ENCODE assay signal across 9 mouse cellular contexts in genomic region chr3:86550301-86551010, GRCm38 (mm10). TPM values are rescaled to one million over a fixed set of nuclear protein-coding genes. Genes with fewer than 3 reads are reported as not detected.
DNase-seq lines count a peak whose midpoint lies in the region; ATAC-seq and TF ChIP-seq lines count a peak whose summit lies in the region.
"Had no signal": no experiment of that assay in that cellular context is flagged by ENCODE, and none has a peak within 500 bp of the region (broad histone marks: within the 10 kb centered on the region; RNA-seq: fewer than 3 reads in every experiment).

No protein-coding gene starts in this region.

- H3K4me3 ChIP-seq in kidney, postnatal 0 days (replicated peaks; ENCODE audit: low read depth, low read length) = no peak overlapping the region
- H3K4me3 ChIP-seq in embryonic facial prominence, embryonic 10.5 days = peak overlapping the region; percentile 83
- H3K4me3 ChIP-seq in hindbrain, embryonic 16.5 days (ENCODE audit: low read length) = peak overlapping the region; percentile 25
- peak overlapping the region; percentile 29 for H3K4me3 ChIP-seq in neural tube, embryonic 13.5 days

- peaks cover 50% of the 10 kb centered on the region for H3K27me3 ChIP-seq in kidney, postnatal 0 days (ENCODE audit: insufficient read depth, low read length)
- peaks cover 90% of the 10 kb centered on the region for H3K27me3 ChIP-seq in embryonic facial prominence, embryonic 10.5 days (replicated peaks; ENCODE audit: low read depth, poor library complexity, severe bottlenecking)
- no peaks in the 10 kb centered on the region; the same call in 1 of the 2 replicates for H3K27me3 ChIP-seq in hindbrain, embryonic 16.5 days (replicated peaks; ENCODE audit: control insufficient read depth, insufficient read depth, low read length)
- peaks cover 33% of the 10 kb centered on the region for H3K27me3 ChIP-seq in neural tube, embryonic 13.5 days

- TF ChIP-seq CTCF in kidney, postnatal 0 days (IDR thresholded peaks at IDR 0.05; ENCODE audit: low read depth) = peak; percentile 14; the same call in 1 of the 2 replicates

- H3K27ac ChIP-seq in kidney, postnatal 0 days = no peak overlapping the region
- H3K27ac ChIP-seq in embryonic facial prominence, embryonic 10.5 days (replicated peaks) = peak overlapping the region; percentile 88
- H3K27ac ChIP-seq in hindbrain, embryonic 16.5 days (ENCODE audit: low read depth, low read length) = peak overlapping the region; percentile 72
- peak overlapping the region; percentile 92 for H3K27ac ChIP-seq in neural tube, embryonic 13.5 days (replicated peaks)

- WGBS in kidney, postnatal 0 days = 15% methylated on average over 22 of the region's 22 CpGs
- 3% methylated on average over 22 of the region's 22 CpGs for WGBS in embryonic facial prominence, embryonic 10.5 days
- 7% methylated on average over 22 of the region's 22 CpGs for WGBS in hindbrain, embryonic 16.5 days
- 1% methylated on average over 22 of the region's 22 CpGs for WGBS in neural tube, embryonic 13.5 days

- H3K9ac ChIP-seq in kidney, postnatal 0 days (ENCODE audit: low read depth, low read length) = no peak overlapping the region
- peak overlapping the region; percentile 55 for H3K9ac ChIP-seq in hindbrain, embryonic 16.5 days (ENCODE audit: low read depth, low read length)
- peak overlapping the region; percentile 76 for H3K9ac ChIP-seq in neural tube, embryonic 13.5 days

- peak; percentile 37 for DNase-seq in kidney, postnatal 0 days (ENCODE audit: low spot score)
- DNase-seq in kidney, adult 11 months = no peak
- peak; percentile 76 for DNase-seq in embryonic facial prominence, embryonic 10.5 days (ENCODE audit: low spot score)
- DNase-seq in layer of hippocampus, postnatal 10 days (ENCODE audit: low spot score in 2 of 2) = no peak
- DNase-seq in ovary, postnatal 36 days (ENCODE audit: low spot score) = no peak
- no peak for DNase-seq in kidney, postnatal 25 days
- DNase-seq: spleen, adult 18-20 months had no signal

- H3K4me2 ChIP-seq in kidney, postnatal 0 days (ENCODE audit: low read length) = no peak overlapping the region
- peak overlapping the region; percentile 57 for H3K4me2 ChIP-seq in hindbrain, embryonic 16.5 days (ENCODE audit: low read length)
- peak overlapping the region; percentile 62 for H3K4me2 ChIP-seq in neural tube, embryonic 13.5 days

- ATAC-seq in kidney, postnatal 0 days (replicated peaks; ENCODE audit: low FRiP score, low read depth) = peak; percentile 25; the same call in 1 of the 2 replicates
- 0 out of 2 replicates have a peak, but pooled peaks have one; percentile 15 for ATAC-seq in hindbrain, embryonic 16.5 days
- peak; percentile 24; the same call in 1 of the 2 replicates for ATAC-seq in neural tube, embryonic 13.5 days (ENCODE audit: low read depth)

- no peaks in the 10 kb centered on the region for H3K9me3 ChIP-seq in kidney, postnatal 0 days (replicated peaks; ENCODE audit: low read length)
- no peaks in the 10 kb centered on the region for H3K9me3 ChIP-seq in embryonic facial prominence, embryonic 10.5 days
- H3K9me3 ChIP-seq in hindbrain, embryonic 16.5 days (ENCODE audit: control insufficient read depth, low read length) = no peaks in the 10 kb centered on the region
- H3K9me3 ChIP-seq in neural tube, embryonic 13.5 days = no peaks in the 10 kb centered on the region

- H3K4me1 ChIP-seq in kidney, postnatal 0 days (replicated peaks; ENCODE audit: insufficient read depth, low read length) = peaks cover 7% of the 10 kb centered on the region; the same call in 1 of the 2 replicates
- peaks cover 61% of the 10 kb centered on the region for H3K4me1 ChIP-seq in embryonic facial prominence, embryonic 10.5 days
- H3K4me1 ChIP-seq in hindbrain, embryonic 16.5 days (ENCODE audit: control insufficient read depth, insufficient read depth, low read depth, low read length) = peaks cover 3% of the 10 kb centered on the region
- peaks cover 50% of the 10 kb centered on the region for H3K4me1 ChIP-seq in neural tube, embryonic 13.5 days (replicated peaks)

- no peaks in the 10 kb centered on the region for H3K36me3 ChIP-seq in kidney, postnatal 0 days (ENCODE audit: insufficient read depth, low read length)
- peaks cover 7% of the 10 kb centered on the region; the same call in 1 of the 2 replicates for H3K36me3 ChIP-seq in embryonic facial prominence, embryonic 10.5 days (replicated peaks)
- no peaks in the 10 kb centered on the region for H3K36me3 ChIP-seq in hindbrain, embryonic 16.5 days (ENCODE audit: control insufficient read depth, insufficient read depth, low read length)
- no peaks in the 10 kb centered on the region for H3K36me3 ChIP-seq in neural tube, embryonic 13.5 days

RNA-seq across cellular contexts. Expression of gene Mab21l2, which starts 2.0 kb away (rescaled TPM):
- polyA plus RNA-seq in kidney, postnatal 0 days (2015; fragmentation: Nextera tagmentation; extraction: Ambion mirVana) = 0.08 TPM in 2 replicates
- 116 and 134 TPM in 2 replicates for polyA plus RNA-seq in embryonic facial prominence, embryonic 10.5 days (2016; fragmentation: Nextera tagmentation; extraction: Ambion mirVana)
- 190 and 200 TPM in 2 replicates for polyA plus RNA-seq in hindbrain, embryonic 16.5 days (2015; fragmentation: Nextera tagmentation; extraction: Ambion mirVana)
- 226 and 250 TPM in 2 replicates for polyA plus RNA-seq in neural tube, embryonic 13.5 days (2015; fragmentation: Nextera tagmentation; extraction: Ambion mirVana)
- total RNA-seq in layer of hippocampus, postnatal 10 days (2021) = not detected

Comparison
In these comparisons a context has a peak if more than half of its experiments do, and no peak if none do; other contexts are left out.
1. DNase-seq: peak in kidney, postnatal 0 days (single experiment) and embryonic facial prominence, embryonic 10.5 days (single experiment); none in kidney, adult 11 months (single experiment), layer of hippocampus, postnatal 10 days (0 of 2), ovary, postnatal 36 days (single experiment) and kidney, postnatal 25 days (0 of 2).
2. RNA of gene Mab21l2, which starts 2.0 kb away (polyA plus RNA-seq): 226 to 250 TPM in neural tube, embryonic 13.5 days, 190 to 200 TPM in hindbrain, embryonic 16.5 days and 116 to 134 TPM in embryonic facial prominence, embryonic 10.5 days; 0.08 TPM in kidney, postnatal 0 days; every median in the first group is over 100 times any median in the second.
3. Peak in every context shown above with its lines, with median percentiles within 50 percentile points of each other: ATAC-seq.